Mouse (Mus musculus) heart, embryonic 13.5 days (tissue): Measurements from ENCODE around the gene Gm49510. TPM values are rescaled to one million over a fixed set of nuclear protein-coding genes. Genes with fewer than 3 reads are reported as not detected.

Experiments used
- ATAC-seq: fragments of 200-750 bp; cut with Nextera tagmentation; 2 replicates; pipeline ENCODE4 v1.8.0; 2017; ENCODE audit warnings: moderate TSS enrichment; ENCODE audit not compliant: insufficient number of reproducible peaks, low FRiP score, low TSS enrichment; ENCODE audit errors: extremely low read depth
- H3K27ac ChIP-seq: fragments of 300-500 bp; sonication (generic); replicated peaks from 2 replicates; pipeline ENCODE4 v1.5.1; 2015; ENCODE audit warnings: moderate library complexity, mild to moderate bottlenecking, inconsistent platforms
- H3K27me3 ChIP-seq: fragments of 300-500 bp; sonication (generic); replicated peaks from 2 replicates; pipeline ENCODE4 v1.6.1; 2015; ENCODE audit warnings: mild to moderate bottlenecking, inconsistent platforms
- H3K36me3 ChIP-seq: fragments of 300-500 bp; sonication (generic); 2 replicates; pipeline ENCODE4 v1.6.1; 2015; ENCODE audit warnings: mild to moderate bottlenecking, inconsistent platforms
- H3K4me1 ChIP-seq: fragments of 300-500 bp; sonication (generic); 2 replicates; pipeline ENCODE4 v1.6.1; 2015; ENCODE audit warnings: inconsistent platforms
- H3K4me2 ChIP-seq: fragments of 300-500 bp; sonication (generic); 2 replicates; pipeline ENCODE4 v1.6.1; 2015; ENCODE audit warnings: inconsistent platforms, mild to moderate bottlenecking, moderate library complexity
- H3K4me3 ChIP-seq: fragments of 300-500 bp; sonication (generic); 2 replicates; pipeline ENCODE4 v1.5.1; 2015; ENCODE audit warnings: moderate library complexity, mild to moderate bottlenecking, inconsistent platforms
- H3K9ac ChIP-seq: fragments of 300-500 bp; sonication (generic); 2 replicates; pipeline ENCODE4 v1.6.1; 2015; ENCODE audit warnings: inconsistent platforms, mild to moderate bottlenecking, moderate library complexity
- H3K9me3 ChIP-seq: fragments of 300-500 bp; sonication (generic); 2 replicates; pipeline ENCODE4 v1.6.1; 2016; ENCODE audit warnings: inconsistent platforms
- WGBS: fragments of 180-500 bp; shearing (Covaris S2); methylation state at CpG from one replicate; pipeline ENCODE4 v1.1.7; 2015; ENCODE audit warnings: mixed read lengths; 5-methylcytosine and 5-hydroxymethylcytosine counted together
- polyA plus RNA-seq: library from polyadenylated mRNA; unstranded; fragments of >200 nt; fragmentation: Nextera tagmentation; extraction: Ambion mirVana; gene quantifications from 2 replicates; pipeline ENCODE4 v1.2.1, GENCODE M21; 2015

Gene Gm49510
- 0.20 and 0.31 TPM in 2 replicates for polyA plus RNA-seq

DNA sequence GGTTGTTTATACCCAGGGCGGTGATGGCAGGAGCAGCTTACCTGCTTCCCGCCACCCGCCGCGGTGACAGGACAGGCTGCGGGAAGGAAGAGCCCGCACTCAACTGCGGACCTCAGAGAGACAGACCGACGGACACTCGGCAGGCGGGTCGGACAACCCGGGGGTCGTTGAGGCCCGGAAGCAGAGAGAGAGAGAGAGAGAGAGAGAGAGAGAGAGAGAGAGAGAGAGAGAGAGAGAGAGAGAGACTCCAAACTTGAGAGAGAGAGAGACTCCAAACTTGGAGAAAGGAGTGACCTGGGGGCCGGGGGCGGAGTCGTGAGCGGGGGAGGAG, at the start of gene Gm49510:
Gene Gm49510 (plus strand): TSS at position 259 of the 331 bp plus-strand sequence.
- WGBS, result 1% methylated on average over 20 of the region's 20 CpGs
- H3K4me1 ChIP-seq, result peaks cover 73% of the 10 kb centered on the region
- peak within 1 kb of the TSS; percentile 88 for H3K4me3 ChIP-seq
- H3K9ac ChIP-seq, result peak within 1 kb of the TSS; percentile 96
- H3K27me3 ChIP-seq, result no peaks in the 10 kb centered on the region
- ATAC-seq, result no peak
- H3K36me3 ChIP-seq, result peaks cover 42% of the 10 kb centered on the region
- H3K9me3 ChIP-seq, result no peaks in the 10 kb centered on the region
- peak within 1 kb of the TSS; percentile 84 for H3K27ac ChIP-seq
- H3K4me2 ChIP-seq, result peak within 1 kb of the TSS; percentile 94

DNA sequence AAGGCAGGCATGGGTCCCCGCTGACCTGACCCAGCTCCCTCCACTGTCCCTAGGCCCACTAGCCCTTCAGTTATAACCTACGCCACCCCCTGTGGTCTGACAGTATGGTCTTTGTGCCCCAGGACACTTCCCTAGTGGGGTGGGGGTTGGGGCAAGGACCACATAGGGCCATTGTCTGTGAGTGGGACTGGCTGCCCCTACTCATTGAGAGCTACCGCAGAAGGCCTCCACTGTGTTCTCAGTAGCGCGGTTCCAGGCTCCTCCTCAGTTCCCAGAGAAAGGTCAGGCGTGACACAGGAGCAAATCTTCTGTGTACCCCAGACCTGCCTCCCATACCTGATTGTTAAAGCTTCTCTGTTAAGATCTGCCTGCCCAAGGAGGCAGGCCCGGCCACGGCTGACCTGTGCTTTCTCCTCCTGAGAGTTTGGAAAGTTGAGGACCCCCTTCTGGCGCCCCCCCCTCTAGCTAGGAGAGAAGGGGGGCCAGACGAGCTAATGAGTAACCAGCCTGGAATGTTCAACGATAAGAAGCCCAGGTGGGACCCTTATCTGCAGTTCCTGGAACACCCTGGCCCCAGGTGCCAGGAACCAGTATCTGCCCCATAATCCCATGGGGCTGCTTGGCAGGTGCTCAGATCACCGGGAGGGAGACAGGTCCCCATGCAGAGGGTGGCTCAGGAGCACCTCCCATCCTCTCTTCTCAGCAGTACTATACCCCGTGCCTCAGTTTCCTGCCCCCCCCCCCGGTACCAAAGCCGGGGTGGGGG, 49.2 kb upstream of the Gm49510 start:
- Histone ChIP-seq H3K9ac (0 out of 2 replicates have a peak overlapping the region, but pooled peaks have one; percentile 10), H3K4me1 (peaks cover 56% of the 10 kb centered on the region), H3K27me3 (no peaks in the 10 kb centered on the region), H3K4me3 (no peak overlapping the region), H3K4me2 (no peak overlapping the region), H3K27ac (no peak overlapping the region; the same call in 1 of the 2 replicates), H3K36me3 (peaks cover 41% of the 10 kb centered on the region), H3K9me3 (no peaks in the 10 kb centered on the region)
- 63% methylated on average over 15 of the region's 15 CpGs for WGBS
- ATAC-seq, result peak; percentile 7; the same call in 1 of the 2 replicates

DNA sequence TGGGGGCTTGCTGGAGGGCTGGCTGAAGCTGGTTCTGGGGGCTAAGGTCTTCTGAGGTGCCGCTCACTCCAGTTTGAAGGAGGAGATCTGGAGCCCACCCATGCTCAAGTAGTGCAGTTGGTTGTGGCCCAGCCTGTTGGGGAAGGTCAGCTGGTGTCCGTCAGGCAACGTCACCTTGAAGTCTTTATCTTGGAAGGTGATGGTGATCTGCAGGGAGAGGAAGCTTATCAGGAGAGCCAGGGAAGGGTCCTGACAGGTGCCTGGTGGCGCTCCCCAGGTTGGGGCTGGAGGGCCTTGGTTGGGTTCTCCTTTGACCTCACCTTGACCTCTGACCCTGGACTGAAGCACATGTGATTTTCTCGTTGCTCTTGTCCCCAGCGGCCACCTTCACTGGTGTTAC, 48.5 kb upstream of the Gm49510 start:
- Histone ChIP-seq H3K9me3 (no peaks in the 10 kb centered on the region), H3K4me1 (peaks cover 49% of the 10 kb centered on the region)

DNA sequence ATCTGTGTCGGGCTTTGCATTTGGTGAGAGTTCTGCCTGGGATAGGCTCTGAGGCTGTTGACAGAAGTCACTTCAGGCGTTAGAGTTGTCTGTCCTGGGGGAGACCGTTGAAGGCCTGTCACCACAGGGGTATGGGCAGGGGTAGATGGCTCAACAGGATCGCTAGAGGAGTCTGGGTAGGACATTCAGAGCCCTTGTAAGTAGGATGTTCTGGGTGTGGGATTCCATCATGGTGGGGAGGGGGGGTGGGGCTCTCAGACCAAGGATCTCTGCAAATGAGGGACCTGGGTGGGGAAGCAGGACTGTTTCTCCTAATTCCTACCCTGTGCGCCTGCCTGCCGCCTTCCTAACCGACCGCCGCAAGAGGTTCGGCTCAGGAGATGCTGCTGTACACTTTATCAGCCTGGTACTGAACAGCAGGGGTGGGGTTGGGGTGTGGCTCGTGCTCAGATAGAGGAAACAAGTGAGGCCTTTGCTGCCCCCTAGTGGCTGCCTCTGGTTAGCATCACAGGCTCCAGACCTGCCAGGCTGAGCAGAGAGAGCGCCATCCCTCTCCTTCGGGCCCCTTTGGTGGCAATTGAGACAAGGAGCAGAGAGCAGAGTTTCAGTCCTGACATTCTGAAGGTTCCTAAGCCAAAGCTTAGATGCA, 47.8 kb upstream of the Gm49510 start:
- peaks cover 36% of the 10 kb centered on the region for H3K36me3 ChIP-seq
- H3K4me2 ChIP-seq, result peak overlapping the region; percentile 44
- peak overlapping the region; percentile 37; the same call in 1 of the 2 replicates for H3K9ac ChIP-seq
- peaks cover 43% of the 10 kb centered on the region for H3K4me1 ChIP-seq
- 6% methylated on average over 13 of the region's 13 CpGs for WGBS
- H3K9me3 ChIP-seq, result no peaks in the 10 kb centered on the region
- ATAC-seq, result peak; percentile 61
- H3K27ac ChIP-seq, result no peak overlapping the region
- no peak overlapping the region for H3K4me3 ChIP-seq
- H3K27me3 ChIP-seq, result no peaks in the 10 kb centered on the region

More for the DNA sequence above, 48.5 kb upstream of the Gm49510 start:
- H3K36me3 ChIP-seq, result peaks cover 41% of the 10 kb centered on the region
- 38% methylated on average over 6 of the region's 6 CpGs for WGBS
- H3K27me3 ChIP-seq, result no peaks in the 10 kb centered on the region
- 0 out of 2 replicates have a peak overlapping the region, but pooled peaks have one; percentile 10 for H3K9ac ChIP-seq
- ATAC-seq, result no peak
- 0 out of 2 replicates have a peak overlapping the region, but pooled peaks have one; percentile 28 for H3K27ac ChIP-seq
- H3K4me2 ChIP-seq, result no peak overlapping the region
- no peak overlapping the region for H3K4me3 ChIP-seq

DNA sequence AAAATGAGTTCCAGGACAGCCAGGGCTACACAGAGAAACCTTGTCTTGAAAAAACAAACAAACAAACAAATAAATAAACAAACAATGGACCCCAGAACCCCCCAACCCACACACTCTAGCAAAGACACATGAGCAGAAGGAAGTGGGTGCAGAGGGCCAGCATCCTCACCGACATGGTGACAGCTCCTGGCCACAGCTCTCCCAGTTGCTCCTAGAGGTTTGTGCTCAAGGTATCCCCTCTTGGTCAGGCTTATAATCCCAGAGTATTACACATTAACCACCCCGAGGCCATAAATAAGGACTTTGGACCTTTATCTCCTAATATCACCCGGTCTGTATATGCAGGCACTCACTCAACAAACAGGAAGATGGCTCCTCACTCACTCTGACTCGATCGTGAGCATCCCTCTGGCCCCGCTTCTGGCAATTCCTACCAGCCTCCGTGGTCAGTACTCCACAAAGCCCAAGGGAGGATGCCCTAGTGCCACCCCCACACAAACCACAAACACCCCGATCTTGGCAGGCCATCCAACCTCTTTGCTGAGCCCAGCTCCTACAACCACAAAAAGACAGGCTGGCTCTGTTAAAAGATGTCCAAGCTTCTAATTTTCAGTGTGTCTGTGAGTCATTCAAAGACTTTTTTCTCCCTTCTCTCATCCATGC, 44.0 kb upstream of the Gm49510 start, which contains the start of gene Lgals2:
Gene Lgals2 (minus strand): TSS at position 227 of the 663 bp plus-strand sequence.
- no peak within 1 kb of the TSS for H3K9ac ChIP-seq
- H3K27ac ChIP-seq, result no peak within 1 kb of the TSS
- no peak for ATAC-seq
- H3K9me3 ChIP-seq, result no peaks in the 10 kb centered on the region
- H3K4me2 ChIP-seq, result no peak within 1 kb of the TSS
- peaks cover 2% of the 10 kb centered on the region; the same call in 1 of the 2 replicates for H3K36me3 ChIP-seq
- WGBS, result 64% methylated on average over 8 of the region's 8 CpGs
- no peak within 1 kb of the TSS for H3K4me3 ChIP-seq
- no peaks in the 10 kb centered on the region for H3K27me3 ChIP-seq
- H3K4me1 ChIP-seq, result peaks cover 31% of the 10 kb centered on the region

DNA sequence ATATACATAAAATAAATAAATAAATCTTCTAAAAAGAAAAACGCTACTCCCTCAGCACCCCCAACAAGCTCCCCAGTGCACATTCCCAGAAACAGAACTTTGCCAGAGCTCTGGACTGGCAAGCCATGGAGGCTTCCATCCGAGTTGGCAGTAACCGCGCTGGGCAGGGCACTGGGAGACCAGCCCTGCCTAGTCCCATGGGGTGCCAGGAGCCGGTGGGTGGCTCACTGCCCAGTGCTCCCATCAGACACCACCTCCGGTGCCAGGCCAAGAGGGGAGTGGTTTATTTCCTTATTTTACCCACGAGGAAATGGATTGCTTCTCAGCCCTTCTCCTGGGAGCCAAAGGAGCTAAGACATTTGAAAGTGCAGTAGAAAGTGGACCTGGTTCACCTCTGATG, 42.5 kb upstream of the Gm49510 start:
- Histone ChIP-seq H3K9me3 (no peaks in the 10 kb centered on the region), H3K4me1 (peaks cover 17% of the 10 kb centered on the region), H3K36me3 (no peaks in the 10 kb centered on the region), H3K4me2 (no peak overlapping the region), H3K9ac (no peak overlapping the region), H3K27ac (no peak overlapping the region), H3K27me3 (no peaks in the 10 kb centered on the region), H3K4me3 (no peak overlapping the region)
- no peak for ATAC-seq
- 77% methylated on average over 7 of the region's 7 CpGs for WGBS

DNA sequence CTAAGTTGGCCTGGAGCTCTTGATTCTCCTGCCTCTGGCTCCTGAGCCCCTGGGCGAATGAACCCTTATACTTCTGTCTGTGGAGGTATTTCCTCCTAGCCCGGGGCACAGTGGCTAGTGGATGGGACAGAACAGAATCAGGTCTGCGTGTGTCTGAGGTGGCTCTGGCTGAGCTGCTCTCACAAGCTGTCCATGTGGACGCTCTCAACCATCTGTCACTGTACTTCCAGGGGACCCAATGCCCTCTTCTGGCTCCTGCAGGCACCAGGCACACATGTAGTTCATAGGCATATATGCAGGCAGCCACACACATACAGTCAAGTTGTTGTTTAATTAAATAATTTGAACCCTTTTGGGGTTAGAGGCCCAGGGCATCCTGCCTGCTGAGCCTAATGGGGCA, 40.2 kb upstream of the Gm49510 start:
- Histone ChIP-seq H3K9ac (no peak overlapping the region), H3K27ac (no peak overlapping the region), H3K9me3 (no peaks in the 10 kb centered on the region), H3K4me2 (no peak overlapping the region), H3K4me1 (peaks cover 28% of the 10 kb centered on the region), H3K27me3 (no peaks in the 10 kb centered on the region), H3K4me3 (no peak overlapping the region), H3K36me3 (no peaks in the 10 kb centered on the region)
- no peak for ATAC-seq
- 59% methylated on average over 4 of the region's 4 CpGs for WGBS

DNA sequence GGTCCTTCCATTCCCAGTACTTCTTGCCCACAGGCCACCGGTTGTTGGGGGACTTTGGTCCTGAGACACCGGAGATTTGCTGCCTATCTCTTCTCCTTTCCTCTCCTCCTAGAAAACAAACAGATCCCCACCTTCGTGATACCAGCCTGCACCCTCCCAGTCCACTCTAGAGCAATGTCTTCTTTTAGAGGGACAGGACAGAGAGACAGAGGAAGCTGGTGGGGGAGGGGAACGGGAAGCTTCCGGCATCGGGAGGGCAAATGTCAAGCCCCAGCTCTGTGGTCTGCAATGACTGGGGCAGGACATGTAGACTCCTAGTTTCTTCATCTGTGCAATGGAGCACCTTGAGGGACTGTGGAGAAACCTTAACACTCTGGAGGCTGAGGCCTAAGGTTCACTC, 39.8 kb upstream of the Gm49510 start:
- Histone ChIP-seq H3K27ac (no peak overlapping the region), H3K9ac (no peak overlapping the region), H3K9me3 (no peaks in the 10 kb centered on the region), H3K4me3 (no peak overlapping the region), H3K4me2 (no peak overlapping the region), H3K27me3 (no peaks in the 10 kb centered on the region), H3K36me3 (no peaks in the 10 kb centered on the region), H3K4me1 (peaks cover 28% of the 10 kb centered on the region)
- WGBS, result 35% methylated on average over 6 of the region's 6 CpGs
- ATAC-seq, result no peak

DNA sequence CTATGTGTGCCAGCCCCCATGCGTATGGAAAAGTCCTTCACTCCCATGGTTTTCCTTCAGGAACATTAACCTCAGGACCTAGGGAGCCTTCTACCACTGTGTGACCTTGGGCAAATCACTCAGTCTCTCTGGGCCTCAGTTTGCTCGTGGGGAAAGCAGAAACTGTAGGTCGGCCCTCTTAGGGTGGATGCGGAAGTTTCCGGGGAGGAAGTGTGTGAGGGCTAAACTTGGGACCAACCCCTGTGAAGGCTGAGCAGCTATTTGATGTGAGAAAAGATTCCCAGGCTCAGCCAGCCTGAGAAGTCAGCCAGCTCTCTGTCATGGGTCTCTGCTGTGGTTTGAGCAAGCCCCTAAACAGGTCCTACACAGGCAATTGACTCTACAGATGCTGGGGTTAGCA, 37.2 kb upstream of the Gm49510 start:
- Histone ChIP-seq H3K4me3 (no peak overlapping the region), H3K4me2 (no peak overlapping the region), H3K27ac (no peak overlapping the region; the same call in 1 of the 2 replicates), H3K27me3 (no peaks in the 10 kb centered on the region), H3K9me3 (no peaks in the 10 kb centered on the region), H3K4me1 (peaks cover 27% of the 10 kb centered on the region), H3K36me3 (no peaks in the 10 kb centered on the region), H3K9ac (no peak overlapping the region)
- 73% methylated on average over 5 of the region's 5 CpGs for WGBS
- no peak for ATAC-seq

DNA sequence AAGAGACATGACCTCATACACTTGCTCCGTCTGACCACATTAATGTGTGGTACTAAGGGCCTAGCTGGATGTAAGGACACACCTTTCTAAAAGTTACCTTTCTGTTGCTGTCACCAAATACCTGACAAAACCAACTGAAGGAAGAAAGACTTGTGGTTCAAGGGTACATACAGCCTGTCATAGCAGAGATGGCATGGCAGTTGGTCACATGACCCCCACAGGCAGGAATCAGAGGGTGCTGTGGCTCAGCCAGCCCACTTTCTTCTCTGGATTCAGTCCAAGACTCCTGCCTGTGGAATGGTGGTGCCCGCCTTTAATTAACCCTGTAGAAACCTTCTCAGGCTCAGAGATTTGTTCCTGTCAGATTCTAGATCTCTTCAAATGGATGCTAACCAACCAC, 36.3 kb upstream of the Gm49510 start:
- Histone ChIP-seq H3K36me3 (no peaks in the 10 kb centered on the region), H3K27ac (no peak overlapping the region), H3K4me1 (peaks cover 25% of the 10 kb centered on the region), H3K4me3 (no peak overlapping the region), H3K27me3 (no peaks in the 10 kb centered on the region), H3K4me2 (no peak overlapping the region), H3K9me3 (no peaks in the 10 kb centered on the region), H3K9ac (no peak overlapping the region)
- 48% methylated on average over 2 of the region's 2 CpGs for WGBS
- no peak for ATAC-seq

DNA sequence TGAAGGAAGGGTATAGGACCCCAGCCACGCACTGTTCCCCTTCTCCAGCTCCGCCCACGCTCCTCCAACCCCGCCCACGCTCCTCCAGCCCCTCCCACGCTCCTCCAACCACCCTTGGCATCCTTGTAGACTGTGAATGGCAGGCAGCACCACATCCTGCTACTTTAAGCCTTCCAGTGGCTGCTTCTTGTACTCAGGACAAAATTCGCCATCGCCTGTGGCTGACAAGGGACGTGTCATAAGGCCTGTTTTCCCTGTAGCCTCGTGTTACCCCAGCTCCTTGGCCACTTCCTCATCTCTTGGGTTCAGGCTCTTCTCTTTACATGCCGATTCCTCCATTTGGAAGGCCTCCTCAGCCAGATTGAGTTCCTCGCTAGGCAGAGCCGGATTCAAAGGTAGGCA, 35.6 kb upstream of the Gm49510 start:
- ATAC-seq, result no peak

More for the DNA sequence above, 35.6 kb upstream of the Gm49510 start:
- H3K36me3 ChIP-seq, result no peaks in the 10 kb centered on the region
- peaks cover 29% of the 10 kb centered on the region for H3K4me1 ChIP-seq
- H3K4me3 ChIP-seq, result no peak overlapping the region
- H3K4me2 ChIP-seq, result no peak overlapping the region
- WGBS, result 49% methylated on average over 13 of the region's 13 CpGs
- no peaks in the 10 kb centered on the region for H3K9me3 ChIP-seq
- H3K9ac ChIP-seq, result no peak overlapping the region
- no peak overlapping the region for H3K27ac ChIP-seq
- no peaks in the 10 kb centered on the region for H3K27me3 ChIP-seq
